Mouse (Mus musculus) MN1 (cell line): ENCODE data around the gene Olfr1333.
"Not testable (repeated sequence)": the region's sequence is repeated elsewhere in the genome, so short reads cannot be mapped to it uniquely, and the experiment has no call there.

Experiments
- DNase-seq: peaks from one replicate; pipeline ENCODE4 v3.0.0-alpha.2; 2016; ENCODE audit warnings: low spot score

Gene Olfr1333

GRCm38 (mm10) chr4:118836179-118836578 is at the start of gene Olfr1333:
Gene Olfr1333, minus strand, starts transcription at chr4:118836279.
- no peak for DNase-seq

DNA sequence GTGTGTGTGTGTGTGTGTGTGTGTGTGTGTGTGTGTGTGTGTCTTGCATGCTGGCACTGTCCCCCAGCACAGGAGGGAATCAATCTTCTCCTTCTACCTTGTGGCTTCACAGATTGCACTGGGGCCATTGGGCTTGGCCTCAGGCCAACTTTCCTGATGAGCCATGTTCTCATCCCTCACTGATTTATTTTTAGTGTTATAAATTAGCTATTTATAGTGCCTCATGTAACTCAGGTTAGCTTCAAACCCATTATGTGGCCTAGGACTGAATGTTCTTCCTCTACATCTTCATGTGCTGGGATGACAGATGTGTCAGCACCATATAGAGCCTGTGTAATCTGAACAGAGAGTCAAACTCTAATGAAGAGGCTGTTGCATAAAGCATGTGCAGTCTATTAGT is 31.5 kb upstream of the Olfr1333 start:
- no peak for DNase-seq

GRCm38 (mm10) chr4:118864349-118864748 is 28.3 kb upstream of the Olfr1333 start, which contains the start of gene Olfr1331:
Gene Olfr1331, plus strand, starts transcription at chr4:118864649.
- DNase-seq, result no peak

DNA sequence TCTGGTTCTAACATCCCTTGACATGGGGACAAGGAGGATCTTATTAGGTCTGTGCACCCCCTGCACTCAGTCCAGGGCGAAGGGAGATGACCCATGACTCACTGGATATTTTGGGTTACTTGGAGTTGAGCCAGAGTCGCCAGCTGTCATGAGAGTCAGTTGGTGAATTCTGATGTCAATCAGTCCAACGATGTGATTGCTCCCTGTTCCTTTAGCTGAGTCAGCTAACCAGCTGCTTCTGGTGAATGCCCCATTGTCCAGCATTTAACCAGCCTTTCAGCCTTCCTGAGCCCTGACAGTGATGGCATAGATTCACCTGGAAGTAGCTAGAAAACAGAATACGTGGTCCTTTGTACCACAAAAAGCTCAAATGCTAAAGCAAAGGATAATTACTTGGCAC is 26.6 kb upstream of the Olfr1333 start:
- no peak for DNase-seq

DNA sequence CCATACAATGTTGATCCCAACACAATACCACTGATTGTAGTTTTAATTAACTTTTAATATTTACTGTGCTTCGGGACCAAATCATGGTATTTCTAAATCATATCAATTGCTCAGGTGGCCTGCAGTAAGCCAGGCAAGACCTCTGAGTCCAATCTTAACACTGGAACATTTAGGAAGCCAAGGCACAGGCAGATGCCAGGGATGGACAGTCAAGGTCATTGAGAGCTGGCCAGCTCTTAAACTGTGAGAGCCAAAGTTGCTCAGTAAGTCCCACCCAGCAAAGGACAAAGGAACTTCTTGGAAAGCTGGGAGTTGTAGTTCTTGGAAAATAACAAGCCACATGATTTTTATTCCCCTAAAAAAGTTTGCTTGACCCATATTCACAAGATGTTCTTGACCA is 25.7 kb upstream of the Olfr1333 start:
- no peak for DNase-seq

GRCm38 (mm10) chr4:118818921-118819320 is 17.2 kb downstream of the Olfr1333 start:
- no peak for DNase-seq

- DNase-seq, result no peak
These were observed 26.2 kb downstream of the Olfr1333 start, which contains the start of gene Olfr1335 for GRCm38 (mm10) chr4:118809844-118810243. Gene Olfr1335, minus strand, starts transcription at chr4:118809944.

DNA sequence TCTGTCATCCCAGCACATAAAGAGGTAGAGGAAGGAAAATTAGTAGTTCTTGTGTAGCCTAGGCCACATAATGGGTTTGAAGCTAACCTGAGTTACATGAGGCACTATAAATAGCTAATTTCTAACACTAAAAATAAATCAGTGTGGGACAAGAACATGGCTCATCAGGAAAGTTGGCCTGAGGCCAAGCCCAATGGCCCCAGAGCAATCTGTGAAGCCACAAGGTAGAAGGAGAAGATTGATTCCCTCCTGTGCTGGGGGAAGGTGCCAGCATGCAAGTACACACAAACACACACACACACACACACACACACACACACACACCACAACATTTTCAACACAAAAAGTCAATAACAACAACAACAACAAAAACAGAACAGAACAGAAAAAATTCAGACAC is 43.3 kb downstream of the Olfr1333 start:
- not testable (repeated sequence) for DNase-seq

- no peak for DNase-seq
These were observed 53.6 kb downstream of the Olfr1333 start, which contains the start of gene Olfr1337 for GRCm38 (mm10) chr4:118782486-118782885. Gene Olfr1337, minus strand, starts transcription at chr4:118782586.
